Mouse (Mus musculus): ENCODE results near the gene Gm8232.
"Not testable (repeated sequence)": the region's sequence is repeated elsewhere in the genome, so short reads cannot be mapped to it uniquely, and the experiment has no call there.

Gm8232 gene

DNA sequence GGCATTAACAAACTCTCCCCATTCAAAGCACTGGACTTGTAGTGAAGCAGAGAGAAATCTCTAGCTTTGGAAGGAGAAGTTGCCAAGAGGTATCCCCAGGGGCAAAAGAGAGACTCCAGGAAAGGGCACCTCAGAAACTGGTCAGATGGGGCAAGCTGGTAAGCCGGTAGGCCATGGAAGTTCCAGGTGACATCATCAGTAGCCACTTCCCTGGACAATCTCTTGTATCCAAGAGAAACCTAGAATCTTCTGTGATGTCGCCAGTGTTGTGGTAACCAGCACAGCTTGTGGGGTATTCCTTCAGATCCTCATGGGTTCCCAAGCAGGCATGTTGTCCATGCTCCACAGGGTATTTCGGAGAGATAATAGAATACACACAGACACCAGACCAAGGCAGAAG is at the start of gene Gm8232:
Gm8232 (plus strand) TSS at position 301 of the 400 bp plus-strand sequence.
- DNase-seq: not testable (repeated sequence)

- DNase-seq: not testable (repeated sequence)
Measured at GRCm38 (mm10) chr14:44384233-44384632, 49.2 kb upstream of the Gm8232 start.

DNA sequence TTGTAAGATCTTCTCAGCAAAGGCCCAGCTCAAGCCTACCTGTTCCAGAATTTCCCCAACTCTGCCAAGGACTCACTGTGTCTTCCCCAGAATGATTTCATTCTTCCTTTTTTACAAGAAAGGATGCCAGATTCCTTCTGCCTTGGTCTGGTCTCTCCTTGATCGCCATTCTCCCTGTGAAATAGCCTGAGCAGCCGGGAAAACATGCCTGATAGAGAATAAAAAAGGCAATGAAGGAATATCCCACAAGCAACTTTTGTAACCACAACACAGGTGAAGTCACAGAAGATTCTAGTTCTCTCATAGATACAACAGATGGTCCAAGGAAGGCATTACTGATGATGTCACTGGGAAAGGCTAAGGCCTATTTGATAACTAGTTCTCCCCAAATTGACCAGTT is 22.8 kb upstream of the Gm8232 start, which contains the start of gene Gm3371:
Gm3371 (minus strand) TSS at position 101 of the 400 bp plus-strand sequence.
- DNase-seq: not testable (repeated sequence)

Data from kidney, postnatal 4 days (tissue).